Mouse (Mus musculus): ENCODE measurements around the gene Prr13. TPM values are rescaled to one million over a fixed set of nuclear protein-coding genes. Genes with fewer than 3 reads are reported as not detected.

Prr13 gene
- total RNA-seq (2021), result 10 to 100 TPM; 32.2 to 36.9 TPM

DNA sequence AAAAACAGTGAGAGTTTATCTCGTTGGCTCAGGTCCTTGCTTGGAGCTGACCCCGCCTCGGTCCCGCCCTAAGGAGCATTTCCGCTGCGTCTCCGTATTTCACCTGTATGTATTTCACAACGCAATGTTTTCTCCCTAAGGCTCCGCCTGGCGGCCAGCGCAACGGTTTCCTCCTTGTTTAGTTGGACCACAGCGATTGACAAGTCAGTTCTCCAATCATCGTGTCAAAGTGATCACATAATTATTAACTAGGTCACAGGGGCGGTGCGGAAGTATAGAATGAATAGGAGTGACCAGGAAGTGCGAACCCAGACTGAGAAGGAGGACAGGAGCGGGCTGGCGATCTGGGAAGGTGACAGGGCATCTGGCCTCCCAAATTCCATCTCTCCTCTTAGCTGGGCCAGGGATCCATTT, at the start of gene Prr13:
Prr13 (plus strand) TSS at position 125 of the 414 bp plus-strand sequence.
- DNase-seq (ENCODE audit: extremely low spot score in 1 of 2, low spot score in 1 of 2), result peak; percentile 58 to 79

DNA sequence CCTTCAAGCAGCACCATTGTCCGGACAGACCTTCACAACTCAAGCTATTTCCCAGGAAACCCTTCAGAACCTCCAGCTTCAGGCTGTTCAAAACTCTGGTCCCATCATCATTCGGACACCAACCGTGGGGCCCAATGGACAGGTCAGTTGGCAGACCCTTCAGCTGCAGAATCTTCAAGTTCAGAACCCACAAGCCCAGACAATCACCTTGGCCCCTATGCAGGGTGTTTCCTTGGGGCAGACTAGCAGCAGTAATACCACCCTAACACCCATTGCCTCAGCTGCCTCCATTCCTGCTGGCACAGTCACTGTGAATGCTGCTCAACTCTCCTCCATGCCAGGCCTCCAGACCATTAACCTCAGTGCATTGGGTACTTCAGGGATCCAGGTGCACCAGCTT, 49.5 kb upstream of the Prr13 start:
- DNase-seq (ENCODE audit: extremely low spot score in 1 of 2, low spot score in 1 of 2), result no peak

DNA sequence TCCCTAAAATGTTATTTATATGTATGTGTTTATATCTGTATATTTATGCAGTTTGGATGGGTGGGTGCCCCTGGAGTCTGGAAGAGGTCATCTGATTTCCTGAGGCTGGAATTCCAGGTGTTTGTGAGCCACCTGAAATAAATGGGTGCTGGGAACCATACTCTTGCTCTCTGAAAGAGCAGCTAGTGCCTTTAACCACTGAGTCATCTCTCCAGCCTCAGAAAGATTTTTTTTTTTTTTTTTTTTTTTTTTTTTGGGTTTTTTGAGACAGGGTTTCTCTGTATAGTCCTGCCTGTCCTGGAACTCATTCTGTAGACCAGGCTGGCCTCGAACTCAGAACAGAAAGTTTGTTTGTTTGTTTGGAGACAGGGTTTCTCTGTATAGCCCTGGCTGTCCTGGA, 47.8 kb upstream of the Prr13 start:
- DNase-seq (ENCODE audit: extremely low spot score in 1 of 2, low spot score in 1 of 2), result no peak

DNA sequence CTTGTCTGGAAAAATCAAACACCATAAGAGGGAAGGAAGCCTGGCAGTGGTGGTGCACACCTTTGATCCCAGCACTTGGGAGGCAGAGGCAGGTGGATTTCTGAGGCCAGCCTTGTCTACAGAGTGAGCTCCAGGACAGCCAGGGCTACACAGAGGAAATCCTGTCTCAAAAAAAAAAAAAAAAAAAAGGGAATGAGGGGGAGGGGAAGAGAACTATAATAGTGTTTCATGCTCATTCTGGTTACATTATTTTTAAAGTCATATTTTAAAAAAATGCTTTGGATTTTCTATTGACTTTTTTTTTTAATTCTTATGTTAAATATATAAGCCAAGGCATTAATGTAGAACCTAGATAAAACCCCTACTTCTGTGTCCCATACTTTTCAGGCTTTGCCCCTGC, 45.1 kb upstream of the Prr13 start:
- no peak for DNase-seq (ENCODE audit: extremely low spot score in 1 of 2, low spot score in 1 of 2)

DNA sequence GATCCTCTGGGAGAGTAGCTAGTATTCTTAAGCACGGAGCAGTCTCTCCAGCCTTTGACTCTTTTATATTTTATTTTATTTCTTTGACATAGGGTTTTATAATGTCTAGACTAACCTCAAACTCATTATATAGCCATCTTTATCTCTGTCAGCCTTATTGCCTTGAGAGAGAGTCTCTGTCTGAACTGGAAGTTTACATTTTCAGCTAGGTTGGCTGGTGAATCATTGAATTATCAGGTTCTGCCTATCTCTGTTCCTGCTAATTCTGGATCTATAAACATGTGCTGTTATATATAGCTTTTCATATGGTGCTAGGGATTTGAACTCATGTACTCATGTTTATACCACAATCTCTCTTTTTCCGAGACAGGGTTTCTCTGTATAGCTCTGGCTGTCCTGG, 41.3 kb upstream of the Prr13 start:
- DNase-seq (ENCODE audit: extremely low spot score in 1 of 2, low spot score in 1 of 2), result no peak

DNA sequence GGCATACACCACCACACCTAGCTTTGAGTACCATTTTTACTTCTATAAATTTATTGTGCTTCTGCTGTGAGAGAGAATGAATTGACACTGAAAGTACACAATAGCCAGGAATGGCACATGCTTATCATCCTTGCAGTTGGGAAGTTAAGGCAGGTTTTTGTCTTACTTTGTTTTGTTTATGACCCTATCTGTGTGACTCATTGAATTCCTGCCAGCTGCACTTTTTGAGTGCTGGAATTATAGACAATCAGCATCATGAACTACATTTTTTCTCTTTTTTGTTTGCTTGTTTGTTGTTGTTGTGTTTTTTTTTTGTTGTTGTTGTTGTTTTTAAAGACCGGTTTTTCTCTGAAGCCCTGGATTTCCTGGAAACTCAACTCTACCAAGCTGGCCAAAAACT, 37.8 kb upstream of the Prr13 start:
- DNase-seq (ENCODE audit: extremely low spot score in 1 of 2, low spot score in 1 of 2), result no peak

DNA sequence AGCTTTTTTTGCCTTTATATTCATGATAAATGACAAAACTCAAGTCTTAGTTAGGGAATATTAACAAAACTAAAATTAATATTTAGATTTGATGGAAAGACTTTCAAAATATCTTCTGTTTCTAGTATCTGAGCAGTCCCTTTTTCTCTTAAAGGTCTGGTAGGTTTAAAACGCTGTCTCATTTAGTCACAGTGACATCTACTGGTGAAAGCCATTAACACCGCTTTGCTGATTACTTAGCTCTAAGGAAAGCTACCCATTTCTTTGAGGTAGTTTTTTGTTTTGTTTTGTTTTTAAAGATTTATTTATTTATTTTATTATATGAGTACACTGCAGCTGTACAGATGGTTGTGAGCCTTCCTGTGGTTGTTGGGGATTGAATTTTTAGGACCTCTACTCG, 37.4 kb upstream of the Prr13 start:
- DNase-seq (ENCODE audit: extremely low spot score in 1 of 2, low spot score in 1 of 2), result peak in 1 of 2 experiments; percentile 42

DNA sequence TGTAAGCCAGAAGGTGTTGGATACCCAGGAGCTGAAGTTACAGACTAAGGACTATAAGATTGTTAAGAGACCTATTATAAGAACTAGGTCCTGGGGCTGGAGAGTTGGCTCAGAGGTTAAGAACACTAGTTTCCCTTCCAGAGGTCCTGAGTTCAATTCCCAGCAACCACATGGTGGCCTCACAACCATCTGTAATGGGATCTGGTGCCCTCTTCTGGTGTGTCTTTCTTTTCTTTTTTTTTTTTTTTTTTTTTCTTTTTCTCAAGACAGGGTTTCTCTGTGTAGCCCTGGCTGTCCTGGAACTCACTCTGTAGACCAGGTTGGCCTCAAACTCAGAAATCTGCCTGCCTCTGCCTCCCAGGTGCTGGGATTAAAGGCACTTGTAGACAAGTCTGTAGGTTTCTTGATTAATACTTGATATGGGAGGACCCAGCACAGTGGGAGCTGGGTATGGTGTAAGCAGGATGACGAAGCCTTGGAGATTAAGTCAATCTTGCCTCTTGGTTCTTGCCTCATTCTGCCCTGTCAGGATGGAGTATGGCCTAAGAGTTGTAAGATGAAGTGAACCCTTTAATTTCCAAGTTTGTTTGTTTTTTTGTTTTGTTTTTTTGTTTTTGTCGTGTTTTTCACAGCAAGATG, 35.1 kb upstream of the Prr13 start:
- no peak for DNase-seq (ENCODE audit: extremely low spot score in 1 of 2, low spot score in 1 of 2)

DNA sequence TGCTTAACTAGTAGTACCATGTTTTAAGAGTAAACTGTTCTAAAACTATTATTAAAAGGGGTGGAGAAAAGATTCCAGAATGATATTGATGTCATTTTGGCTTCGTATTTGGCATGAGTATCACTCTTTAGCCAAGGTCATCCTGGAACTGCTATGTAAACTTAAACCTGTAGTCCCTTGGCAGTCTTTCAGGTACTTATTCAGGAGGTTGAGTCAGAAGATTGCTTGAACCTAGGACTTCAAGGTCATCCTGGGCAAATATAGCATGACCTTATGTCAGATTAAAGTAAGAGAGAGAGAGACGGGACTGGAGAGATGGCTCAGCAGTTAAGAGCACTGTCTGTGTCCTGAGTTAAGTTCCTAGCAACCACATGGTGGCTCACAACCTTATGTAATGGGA, 34.2 kb upstream of the Prr13 start:
- no peak for DNase-seq (ENCODE audit: extremely low spot score in 1 of 2, low spot score in 1 of 2)

DNA sequence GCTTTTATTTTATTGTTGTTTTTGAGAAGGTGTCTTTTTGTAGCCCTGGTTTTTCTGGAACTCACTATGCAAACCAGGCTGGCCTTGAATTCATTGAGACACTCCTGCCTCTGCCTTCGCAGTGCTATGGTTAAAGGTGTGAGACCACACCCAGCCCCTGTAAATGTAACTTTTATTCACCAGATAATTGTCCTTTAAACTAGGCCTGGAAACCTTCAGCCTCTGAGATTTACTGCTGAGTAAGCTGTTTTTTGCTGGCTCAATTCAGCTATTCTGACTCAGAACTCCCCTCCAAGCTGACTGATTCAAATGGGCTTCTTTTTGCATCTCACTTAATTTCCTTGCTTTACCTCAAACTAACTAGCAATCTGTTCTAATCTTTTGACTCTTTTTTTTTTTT, 31.9 kb upstream of the Prr13 start:
- DNase-seq (ENCODE audit: extremely low spot score in 1 of 2, low spot score in 1 of 2), result no peak

DNA sequence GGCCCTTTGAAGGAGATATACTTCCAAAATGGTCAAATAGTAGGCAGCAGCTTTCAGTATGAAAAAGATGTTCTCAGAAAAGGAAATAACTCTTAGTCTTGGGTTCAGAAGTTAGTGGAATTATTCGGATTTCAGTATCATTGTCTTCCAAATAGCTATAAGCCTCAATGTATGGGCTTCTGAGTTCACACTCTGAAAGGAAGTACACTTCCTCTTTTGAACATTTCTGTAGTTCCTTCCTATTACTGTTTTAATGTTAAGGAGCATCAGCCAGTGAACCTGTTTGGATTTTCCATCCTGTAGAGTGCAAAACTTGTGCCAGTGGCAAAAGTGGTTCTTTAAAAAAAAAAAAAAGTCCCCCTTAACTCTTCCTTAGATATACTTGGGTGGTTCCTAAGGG, 26.8 kb upstream of the Prr13 start:
- no peak for DNase-seq (ENCODE audit: extremely low spot score in 1 of 2, low spot score in 1 of 2)

DNA sequence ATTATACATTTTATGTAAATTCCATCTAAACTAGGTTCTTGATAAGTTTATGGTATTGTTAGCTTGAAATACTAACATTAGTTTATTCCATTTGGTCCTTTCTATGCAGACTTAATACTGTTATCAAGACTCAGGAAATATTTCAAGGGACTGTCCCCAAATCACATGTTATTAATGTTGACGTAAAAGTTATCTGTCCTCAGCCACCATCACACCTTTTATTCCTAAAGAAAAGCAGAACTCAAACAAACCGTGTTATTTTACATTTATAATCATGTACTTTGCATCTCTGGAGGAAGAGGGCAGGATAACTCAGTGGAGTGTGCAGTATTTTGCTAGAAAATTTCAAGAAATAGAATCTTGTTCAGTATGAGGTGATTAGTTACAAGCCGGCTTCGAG, 25.7 kb upstream of the Prr13 start:
- no peak for DNase-seq (ENCODE audit: extremely low spot score in 1 of 2, low spot score in 1 of 2)

DNA sequence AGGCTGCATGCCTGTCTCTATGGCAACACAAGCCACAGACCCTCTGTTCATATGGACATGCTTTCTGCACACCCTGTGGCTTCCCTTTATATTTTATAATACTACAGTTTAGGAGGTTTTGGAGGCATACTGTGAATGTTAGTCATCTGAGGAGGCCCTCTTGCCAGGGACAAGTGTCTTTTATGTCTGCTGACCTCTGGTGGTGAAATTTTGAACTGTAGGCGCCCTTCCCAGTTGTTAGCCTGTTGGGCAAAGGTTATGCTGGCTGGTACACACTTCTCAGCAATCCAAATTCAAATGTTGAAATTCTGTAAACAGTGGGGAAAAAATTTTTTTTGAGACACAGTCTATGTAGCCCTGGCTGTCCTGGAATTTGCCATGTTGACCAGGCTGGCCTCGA, 16.3 kb upstream of the Prr13 start:
- DNase-seq (ENCODE audit: extremely low spot score in 1 of 2, low spot score in 1 of 2), result peak; percentile 71 to 95

DNA sequence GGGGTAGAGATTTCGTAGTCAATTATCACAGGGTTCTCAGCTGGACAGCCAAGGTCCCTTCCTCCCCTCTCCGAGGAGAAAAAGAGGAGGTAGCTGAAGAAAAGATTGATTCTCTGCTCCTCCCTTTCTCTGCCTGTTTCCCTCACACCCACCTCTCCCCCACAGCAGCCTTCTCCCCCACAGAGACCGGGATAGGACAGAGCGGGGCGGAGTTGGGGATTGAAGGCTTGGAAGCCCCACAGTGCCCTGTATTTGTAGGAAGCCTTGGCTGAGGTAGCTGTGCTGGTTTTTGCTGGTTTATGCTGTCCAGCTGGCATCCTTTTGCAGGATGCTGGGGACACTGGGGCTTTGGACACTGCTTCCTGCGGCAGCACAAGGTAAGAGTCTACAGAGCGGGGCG, 13.7 kb upstream of the Prr13 start, which contains the start of gene Amhr2:
Amhr2 (plus strand) TSS at position 222 of the 400 bp plus-strand sequence.
- DNase-seq (ENCODE audit: extremely low spot score in 1 of 2, low spot score in 1 of 2), result no peak

DNA sequence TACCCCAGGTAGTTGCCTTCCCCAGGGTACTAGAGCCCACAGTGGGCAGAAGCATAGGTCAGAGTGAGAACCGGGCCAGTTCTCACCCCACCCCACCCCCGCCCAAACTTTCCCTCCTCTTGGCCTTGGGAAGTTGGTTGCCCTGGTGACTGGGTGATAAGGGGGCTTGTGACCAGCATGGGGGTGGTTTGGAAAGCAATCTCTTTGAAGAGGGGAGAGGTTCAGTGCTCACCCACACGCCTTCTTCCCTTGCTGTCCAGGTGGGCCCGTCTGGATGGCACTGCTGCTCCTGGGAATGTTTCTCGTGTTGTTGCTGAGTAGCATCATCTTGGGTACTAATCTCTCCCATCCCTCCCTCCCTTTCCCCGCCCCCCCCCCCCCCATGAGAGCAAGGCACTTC, 12.4 kb upstream of the Prr13 start:
- no peak for DNase-seq (ENCODE audit: extremely low spot score in 1 of 2, low spot score in 1 of 2)

DNA sequence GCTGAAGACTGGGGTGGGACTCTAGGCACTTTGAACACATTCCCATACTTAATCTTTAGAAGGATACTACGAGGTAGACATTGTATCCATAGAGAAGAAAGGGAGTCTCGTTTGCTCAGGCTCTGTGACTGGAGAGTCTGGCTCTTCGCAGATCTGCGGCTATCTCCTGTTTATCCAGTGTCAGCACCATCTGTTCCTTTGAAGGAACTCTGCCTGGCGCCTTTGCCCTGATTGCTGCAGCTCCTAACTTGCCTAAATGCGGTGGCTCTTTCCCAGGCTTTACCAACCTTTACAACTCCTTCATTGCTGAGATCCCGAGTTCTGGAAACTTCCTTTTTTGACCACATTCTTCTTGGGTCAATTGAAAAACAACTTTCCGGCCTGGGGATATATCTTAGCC, 9.5 kb upstream of the Prr13 start:
- no peak for DNase-seq (ENCODE audit: extremely low spot score in 1 of 2, low spot score in 1 of 2)

DNA sequence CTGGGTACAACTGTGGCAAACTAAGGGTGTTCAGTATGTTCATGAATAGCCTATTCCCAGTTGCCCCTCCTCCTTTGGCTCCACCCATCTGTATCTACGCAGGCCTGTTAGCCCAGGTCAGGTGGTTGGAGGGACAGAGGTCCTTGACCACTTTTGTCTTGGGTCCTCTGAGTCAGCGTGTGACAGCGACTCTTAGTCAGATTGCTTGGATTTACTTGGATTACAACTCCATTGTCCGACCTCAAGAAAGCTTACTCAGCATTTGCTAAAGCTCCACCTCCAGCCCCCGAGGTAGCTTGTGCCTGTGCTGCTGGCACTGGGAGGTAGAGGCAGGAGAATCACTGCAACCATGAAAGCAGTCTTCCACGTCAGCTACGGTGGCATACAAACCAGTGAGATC, 7.9 kb upstream of the Prr13 start:
- DNase-seq (ENCODE audit: extremely low spot score in 1 of 2, low spot score in 1 of 2), result no peak

DNA sequence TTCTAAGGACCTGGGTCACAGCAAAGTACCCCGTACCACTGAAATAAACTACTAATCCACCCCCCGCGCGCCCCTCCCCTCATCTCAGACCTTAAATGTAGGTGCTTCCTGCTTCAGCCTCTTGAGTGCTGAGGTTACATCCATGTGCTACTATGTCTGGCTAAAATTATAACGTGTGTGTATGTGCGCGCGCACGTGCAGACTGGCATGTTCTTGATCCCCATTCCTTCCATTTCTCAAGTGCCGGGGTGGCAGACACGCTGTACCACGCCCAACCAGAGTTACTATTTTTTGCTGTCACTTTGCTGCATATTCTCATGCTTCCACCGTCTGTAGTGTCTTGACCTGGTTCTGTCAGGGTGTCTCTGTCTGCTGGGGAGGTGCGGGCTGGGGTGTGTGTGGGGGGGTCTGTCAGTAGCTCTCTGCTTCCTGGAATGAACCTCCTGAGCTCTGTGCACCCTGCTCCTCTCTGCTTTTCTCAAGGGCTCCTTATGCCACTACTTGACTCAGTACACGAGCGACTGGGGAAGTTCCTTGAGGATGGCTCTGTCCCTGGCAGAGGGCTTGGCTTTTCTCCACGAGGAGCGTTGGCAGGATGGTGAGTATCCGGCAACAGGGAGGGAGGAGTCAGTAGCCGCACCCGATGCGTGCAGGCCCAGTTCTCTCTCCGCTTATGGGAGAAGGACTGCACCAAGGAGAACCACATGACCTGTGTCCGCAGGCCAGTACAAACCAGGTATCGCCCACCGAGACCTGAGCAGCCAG, 7.0 kb upstream of the Prr13 start:
- no peak for DNase-seq (ENCODE audit: extremely low spot score in 1 of 2, low spot score in 1 of 2)

DNA sequence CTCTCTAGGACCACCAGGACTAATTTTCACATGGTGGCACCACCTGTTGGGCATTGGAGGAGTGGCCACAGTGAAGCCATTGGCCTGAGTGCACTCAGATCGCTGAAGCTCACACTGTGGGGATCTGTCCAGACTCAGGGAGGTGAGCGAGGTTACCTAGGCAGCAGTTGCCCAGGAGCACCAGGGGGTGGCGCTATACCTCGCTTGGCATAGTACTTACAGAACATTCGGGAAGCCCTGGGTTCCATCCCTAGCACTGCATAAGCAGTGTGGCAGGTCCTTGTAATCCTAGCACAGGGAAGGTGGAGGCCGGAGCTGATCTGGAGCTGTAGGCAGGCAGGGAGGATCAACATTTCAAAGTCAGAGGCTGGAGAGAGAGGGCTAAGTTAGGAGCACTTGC, 2.8 kb upstream of the Prr13 start:
- no peak for DNase-seq (ENCODE audit: extremely low spot score in 1 of 2, low spot score in 1 of 2)

DNA sequence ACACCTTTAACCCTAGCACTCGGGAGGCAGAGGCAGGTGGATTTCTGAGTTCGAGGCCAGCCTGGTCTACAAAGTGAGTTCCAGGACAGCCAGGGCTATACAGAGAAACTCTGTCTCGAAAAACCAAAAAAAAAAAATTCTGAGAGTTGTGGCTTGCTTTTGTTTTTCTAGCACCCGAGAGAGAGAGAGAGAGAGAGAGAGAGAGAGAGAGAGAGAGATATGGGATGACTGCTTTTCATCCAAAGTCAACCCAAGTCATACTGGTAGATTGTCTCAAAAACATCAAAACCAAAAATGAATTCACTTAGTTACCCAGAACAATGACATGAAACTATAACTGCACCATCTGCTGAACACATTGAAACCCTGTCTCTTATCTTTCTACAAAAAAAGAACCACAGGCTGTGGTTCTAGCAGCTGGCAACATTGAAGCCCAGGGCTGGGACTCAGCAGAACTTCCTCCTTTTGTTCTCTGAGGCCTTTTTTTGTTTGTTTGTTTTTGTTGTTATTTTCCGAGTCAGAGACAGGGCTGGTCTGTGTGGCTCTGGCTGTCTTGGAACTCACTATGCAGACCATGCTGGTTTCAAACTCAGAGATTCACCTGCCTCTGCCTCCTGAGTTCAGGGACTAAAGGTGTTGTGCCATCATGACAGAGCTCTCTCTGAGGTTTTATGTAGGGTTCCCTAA, 635 bp upstream of the Prr13 start:
- no peak for DNase-seq (ENCODE audit: extremely low spot score in 1 of 2, low spot score in 1 of 2)

DNA sequence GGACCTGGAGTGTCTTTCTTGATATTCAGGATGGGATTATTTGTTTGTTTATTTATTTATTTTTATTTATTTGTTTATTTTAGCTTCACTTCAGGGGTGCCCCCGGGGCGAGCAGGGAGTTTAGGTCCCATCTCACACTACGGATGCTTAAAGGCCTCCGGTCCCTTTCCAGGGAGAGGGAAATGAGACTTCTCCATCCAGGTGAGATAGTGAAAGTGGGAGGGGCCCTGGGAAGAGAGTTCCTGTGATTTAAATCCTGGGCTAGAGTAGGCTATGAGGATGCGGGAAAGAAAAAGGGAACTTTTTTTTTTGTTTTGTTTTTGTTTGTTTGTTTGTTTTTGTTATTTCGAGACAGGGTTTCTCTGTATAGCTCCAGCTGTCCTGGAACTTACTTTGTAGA, 553 bp downstream of the Prr13 start:
- DNase-seq (ENCODE audit: extremely low spot score in 1 of 2, low spot score in 1 of 2), result no peak

DNA sequence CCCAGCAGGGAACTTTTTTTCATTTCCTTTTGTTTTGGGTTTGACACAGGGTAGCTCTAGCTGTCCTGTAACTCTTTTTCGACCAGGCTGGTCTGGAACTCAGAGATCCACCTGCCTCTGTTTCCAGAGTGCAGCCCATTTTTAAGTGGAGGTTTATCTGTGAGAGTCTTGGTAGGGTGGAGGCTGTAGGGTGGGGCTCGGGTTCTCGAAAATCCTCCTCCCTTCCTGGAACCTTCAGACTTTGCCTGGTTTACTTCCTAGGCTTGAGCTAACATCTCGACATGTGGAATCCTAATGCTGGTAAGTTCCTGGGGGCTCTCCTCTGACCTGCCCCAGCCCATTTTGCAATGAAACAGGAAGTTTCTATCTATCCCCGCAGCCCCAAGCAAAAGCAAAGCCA, 1.0 kb downstream of the Prr13 start:
- DNase-seq (ENCODE audit: extremely low spot score in 1 of 2, low spot score in 1 of 2), result no peak

Measured in layer of hippocampus, postnatal 25 days (tissue).